11 mouse cellular contexts compared by ENCODE assay signal in the genomic region with DNA sequence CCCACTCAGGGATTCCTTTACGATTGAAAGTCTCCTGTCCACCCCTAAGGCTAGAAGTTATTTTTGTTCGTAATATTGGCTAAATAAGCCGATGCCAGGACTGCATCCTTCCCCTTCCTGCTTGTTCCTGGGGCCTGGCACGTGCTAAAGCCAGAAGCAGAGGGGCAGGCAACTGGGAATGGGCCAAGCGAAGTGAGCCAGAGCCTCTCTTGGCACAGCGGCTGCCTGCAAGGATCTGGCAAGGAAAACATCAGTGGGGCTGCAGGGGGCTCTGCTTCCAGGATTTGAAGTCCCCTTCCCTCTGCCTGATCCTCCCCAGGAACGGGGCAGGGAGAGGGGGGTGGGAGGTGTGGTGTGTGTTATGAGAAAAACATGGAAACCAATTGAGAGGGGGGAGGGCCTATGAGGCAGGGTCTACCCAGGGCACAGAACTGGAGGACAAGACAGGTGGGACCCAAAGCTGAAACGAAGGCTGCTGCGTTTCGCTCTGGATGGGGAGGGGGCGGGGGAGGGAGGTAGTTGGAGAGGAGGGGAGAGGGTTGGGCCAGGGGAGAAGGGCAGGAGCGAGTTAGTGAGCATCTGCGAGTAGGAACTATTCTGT. TPM values are rescaled to one million over a fixed set of nuclear protein-coding genes. Genes with fewer than 3 reads are reported as not detected.
DNase-seq lines count a peak whose midpoint lies in the region; ATAC-seq lines count a peak whose summit lies in the region.
"Had no signal": no experiment of that assay in that cellular context is flagged by ENCODE, and none has a peak within 500 bp of the region (broad histone marks: within the 10 kb centered on the region; RNA-seq: fewer than 3 reads in every experiment).

No protein-coding gene starts in this region.

- no peaks in the 10 kb centered on the region for H3K36me3 ChIP-seq in forebrain, embryonic 10.5 days (replicated peaks)
- H3K36me3 ChIP-seq in forebrain, embryonic 11.5 days (ENCODE audit: control insufficient read depth, insufficient read depth, low read length) = no peaks in the 10 kb centered on the region
- no peaks in the 10 kb centered on the region for H3K36me3 ChIP-seq in embryonic facial prominence, embryonic 12.5 days
- no peaks in the 10 kb centered on the region for H3K36me3 ChIP-seq in limb, embryonic 12.5 days

- H3K4me2 ChIP-seq in forebrain, embryonic 11.5 days (ENCODE audit: low read depth, low read length, severe bottlenecking) = no peak overlapping the region
- H3K4me2 ChIP-seq in embryonic facial prominence, embryonic 12.5 days (replicated peaks) = peak overlapping the region; percentile 10
- H3K4me2 ChIP-seq in limb, embryonic 12.5 days = peak overlapping the region; percentile 31

- 28% methylated on average over 13 of the region's 13 CpGs for WGBS in forebrain, embryonic 10.5 days
- 33% methylated on average over 13 of the region's 13 CpGs for WGBS in forebrain, embryonic 11.5 days
- WGBS in embryonic facial prominence, embryonic 12.5 days = 20% methylated on average over 12 of the region's 13 CpGs
- WGBS in limb, embryonic 12.5 days = 20% methylated on average over 12 of the region's 13 CpGs

- no peak for ATAC-seq in forebrain, embryonic 11.5 days (replicated peaks; ENCODE audit: low FRiP score)
- no peak for ATAC-seq in embryonic facial prominence, embryonic 12.5 days (ENCODE audit: insufficient number of reproducible peaks, insufficient read depth, low FRiP score, low TSS enrichment)
- peak; percentile 54 for ATAC-seq in limb, embryonic 12.5 days (ENCODE audit: insufficient number of reproducible peaks, insufficient read depth, low FRiP score, low TSS enrichment, low read depth)
- ATAC-seq: CD4-positive, CD25-positive, alpha-beta regulatory T cell, adult 4 months had no signal

- peaks cover 55% of the 10 kb centered on the region for H3K27me3 ChIP-seq in forebrain, embryonic 10.5 days (ENCODE audit: poor library complexity, severe bottlenecking)
- no peaks in the 10 kb centered on the region for H3K27me3 ChIP-seq in forebrain, embryonic 11.5 days (ENCODE audit: control insufficient read depth, insufficient read depth, low read length)
- H3K27me3 ChIP-seq in embryonic facial prominence, embryonic 12.5 days = no peaks in the 10 kb centered on the region
- peaks cover 34% of the 10 kb centered on the region for H3K27me3 ChIP-seq in limb, embryonic 12.5 days

- H3K9ac ChIP-seq in forebrain, embryonic 11.5 days (ENCODE audit: low read length) = no peak overlapping the region
- no peak overlapping the region for H3K9ac ChIP-seq in embryonic facial prominence, embryonic 12.5 days
- no peak overlapping the region; the same call in 1 of the 2 replicates for H3K9ac ChIP-seq in limb, embryonic 12.5 days (replicated peaks)

- no peaks in the 10 kb centered on the region for H3K9me3 ChIP-seq in forebrain, embryonic 10.5 days
- no peaks in the 10 kb centered on the region for H3K9me3 ChIP-seq in forebrain, embryonic 11.5 days (ENCODE audit: control insufficient read depth, low read length)
- H3K9me3 ChIP-seq in embryonic facial prominence, embryonic 12.5 days = no peaks in the 10 kb centered on the region
- H3K9me3 ChIP-seq in limb, embryonic 12.5 days = no peaks in the 10 kb centered on the region

- peaks cover 42% of the 10 kb centered on the region for H3K4me1 ChIP-seq in forebrain, embryonic 10.5 days
- peaks cover 4% of the 10 kb centered on the region; the same call in 1 of the 2 replicates for H3K4me1 ChIP-seq in forebrain, embryonic 11.5 days (replicated peaks; ENCODE audit: control insufficient read depth, insufficient read depth, low read length)
- H3K4me1 ChIP-seq in embryonic facial prominence, embryonic 12.5 days = peaks cover 45% of the 10 kb centered on the region
- peaks cover 82% of the 10 kb centered on the region for H3K4me1 ChIP-seq in limb, embryonic 12.5 days (replicated peaks)

- DNase-seq in forebrain, embryonic 10.5 days (ENCODE audit: extremely low spot score, low spot score) = no peak
- no peak for DNase-seq in forebrain, embryonic 11.5 days (ENCODE audit: low spot score)
- DNase-seq in lung, postnatal 10 days = peak; percentile 49
- no peak for DNase-seq in lung, adult 18-20 months
- DNase-seq in thymus, postnatal 0 days (ENCODE audit: low spot score) = no peak
- DNase-seq in spleen, postnatal 36 days (ENCODE audit: low spot score in 2 of 2) = no peak
- DNase-seq: kidney, postnatal 14 days; right cerebral cortex, adult 18-20 months had no signal

- no peak overlapping the region for H3K4me3 ChIP-seq in forebrain, embryonic 10.5 days
- no peak overlapping the region for H3K4me3 ChIP-seq in forebrain, embryonic 11.5 days (ENCODE audit: low read depth, low read length)
- no peak overlapping the region for H3K4me3 ChIP-seq in embryonic facial prominence, embryonic 12.5 days
- H3K4me3 ChIP-seq in limb, embryonic 12.5 days (replicated peaks) = no peak overlapping the region

- H3K27ac ChIP-seq in forebrain, embryonic 10.5 days = 0 out of 2 replicates have a peak overlapping the region, but pooled peaks have one; percentile 30
- no peak overlapping the region for H3K27ac ChIP-seq in forebrain, embryonic 11.5 days (ENCODE audit: low read depth, low read length)
- 0 out of 2 replicates have a peak overlapping the region, but pooled peaks have one; percentile 37 for H3K27ac ChIP-seq in embryonic facial prominence, embryonic 12.5 days
- H3K27ac ChIP-seq in limb, embryonic 12.5 days = peak overlapping the region; percentile 81

RNA-seq across cellular contexts. Expression of gene Wnt11, which starts 40.6 kb away (rescaled TPM):
- polyA plus RNA-seq in forebrain, embryonic 10.5 days (2016; fragmentation: Nextera tagmentation; extraction: Ambion mirVana) = 0.17 and 0.32 TPM in 2 replicates
- 0.76 and 1.0 TPM in 2 replicates for polyA plus RNA-seq in forebrain, embryonic 11.5 days (2014; fragmentation: Nextera tagmentation; extraction: Ambion mirVana)
- polyA plus RNA-seq in embryonic facial prominence, embryonic 12.5 days (2016; fragmentation: Nextera tagmentation; extraction: Ambion mirVana) = 24.3 and 25.7 TPM in 2 replicates
- polyA plus RNA-seq in limb, embryonic 12.5 days (2016; fragmentation: Nextera tagmentation; extraction: Ambion mirVana) = 44.4 and 67.0 TPM in 2 replicates
- 0.49 and 1.0 TPM in 2 replicates for polyA plus RNA-seq in thymus, postnatal 0 days (2015; fragmentation: Nextera tagmentation; extraction: Ambion mirVana)
- polyA plus RNA-seq: CD4-positive, CD25-positive, alpha-beta regulatory T cell, adult 4 months had no signal

Comparison
In these comparisons a context has a peak if more than half of its experiments do, and no peak if none do; other contexts are left out.
1. RNA of gene Wnt11, which starts 40.6 kb away (polyA plus RNA-seq): 44.4 to 67.0 TPM in limb, embryonic 12.5 days and 24.3 to 25.7 TPM in embryonic facial prominence, embryonic 12.5 days; 0.49 to 1.0 TPM in thymus, postnatal 0 days, 0.76 to 1.0 TPM in forebrain, embryonic 11.5 days and 0.17 to 0.32 TPM in forebrain, embryonic 10.5 days; every median in the first group is over 10 times any median in the second.